Mouse (Mus musculus) neutrophil, adult 5-6 weeks (primary cell): ENCODE results near the gene Ascl3. TPM values are rescaled to one million over a fixed set of nuclear protein-coding genes. Genes with fewer than 3 reads are reported as not detected.

Experiments
- total RNA-seq: library from RNA; stranded (forward); fragments of 200-1000 nt; gene quantifications from 2 replicates; pipeline ENCODE4 v1.2.3, GENCODE M21; 2017

Gene Ascl3
- total RNA-seq, 1 experiment from 2014 or later: not detected

Other genes starting within 250 kb of the Ascl3 start
- gene Trim66, start 223.6 kb downstream of the Ascl3 start, total RNA-seq: 0.12 TPM in 2 replicates
- gene Rpl27a, start 212.6 kb downstream of the Ascl3 start, total RNA-seq: 374 and 565 TPM in 2 replicates
- 0.37 TPM in 1 of 2 replicates, not detected in the other for gene St5, start 28.1 kb downstream of the Ascl3 start, total RNA-seq
- gene Akip1, start 28.0 kb downstream of the Ascl3 start, total RNA-seq: 4.7 and 4.9 TPM in 2 replicates
- gene BC051019, start 7.9 kb downstream of the Ascl3 start, total RNA-seq: not detected in 2 replicates
- 34.6 and 36.2 TPM in 2 replicates for gene Tmem9b, start 21.1 kb upstream of the Ascl3 start, total RNA-seq
- 0.12 TPM in 1 of 2 replicates, not detected in the other for gene Nrip3, start 50.3 kb upstream of the Ascl3 start, total RNA-seq
- not detected in 2 replicates for gene Scube2, start 134.0 kb upstream of the Ascl3 start, total RNA-seq
- 181 and 184 TPM in 2 replicates for gene Dennd5a, start 228.7 kb upstream of the Ascl3 start, total RNA-seq